Mouse (Mus musculus) E14TG2a.4 (cell line): ENCODE data around the gene Rho.

Source experiments
- H3K27me3 ChIP-seq: 2 replicates; pipeline ENCODE4 v1.6.1; 2014; ENCODE audit warnings: low read length, control low read depth; ENCODE audit not compliant: insufficient read depth
- H3K36me3 ChIP-seq: 2 replicates; pipeline ENCODE4 v1.6.1; 2014; ENCODE audit warnings: low read length, control low read depth; ENCODE audit not compliant: insufficient read depth
- H3K4me1 ChIP-seq: replicated peaks from 2 replicates; pipeline ENCODE4 v1.6.1; 2014; ENCODE audit warnings: low read depth, low read length, control low read depth
- H3K4me3 ChIP-seq: replicated peaks from 2 replicates; pipeline ENCODE4 v1.5.1; 2014; ENCODE audit warnings: mild to moderate bottlenecking, low read length
- H3K9me3 ChIP-seq: 2 replicates; pipeline ENCODE4 v1.6.1; 2014; ENCODE audit warnings: low read length, control low read depth
- CTCF ChIP-seq: conservative IDR thresholded peaks from 2 replicates; pipeline ENCODE4 v1.5.1; 2014; ENCODE audit warnings: low read length
- NANOG ChIP-seq: IDR thresholded peaks from 2 replicates; pipeline ENCODE4 v1.6.1; 2014; ENCODE audit warnings: borderline replicate concordance, low read length, mixed read lengths
- POU5F1 ChIP-seq: IDR thresholded peaks from 2 replicates; pipeline ENCODE4 v1.6.1; 2014; ENCODE audit warnings: low read length, borderline replicate concordance

Rho gene

DNA sequence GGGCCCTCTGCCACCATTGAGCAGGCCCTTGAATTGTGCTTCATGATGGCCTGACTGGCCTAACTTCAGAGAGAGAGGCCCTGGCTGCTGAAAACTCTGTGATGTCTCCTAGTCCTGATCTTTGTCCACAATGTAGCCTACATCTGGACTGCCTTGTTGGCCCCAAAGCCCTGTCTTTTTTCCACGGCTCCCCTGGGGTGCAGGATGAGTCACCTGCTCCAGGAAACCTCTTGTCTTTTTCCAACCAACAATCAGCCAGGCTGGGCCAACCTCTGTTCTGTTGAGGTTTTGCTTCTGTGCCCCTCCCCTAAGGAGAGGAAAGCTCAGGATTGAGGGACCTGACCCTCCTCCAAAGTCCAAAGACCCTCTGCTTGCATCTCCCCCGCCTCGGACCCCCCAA lies 30.2 kb downstream of the Rho start:
- Histone ChIP-seq H3K4me3 (no peak overlapping the region), H3K27me3 (peaks cover 52% of the 10 kb centered on the region), H3K36me3 (no peaks in the 10 kb centered on the region), H3K9me3 (no peaks in the 10 kb centered on the region), H3K4me1 (peaks cover 43% of the 10 kb centered on the region)
- no peak for TF ChIP-seq POU5F1
- no peak for TF ChIP-seq CTCF
- TF ChIP-seq NANOG = no peak

DNA sequence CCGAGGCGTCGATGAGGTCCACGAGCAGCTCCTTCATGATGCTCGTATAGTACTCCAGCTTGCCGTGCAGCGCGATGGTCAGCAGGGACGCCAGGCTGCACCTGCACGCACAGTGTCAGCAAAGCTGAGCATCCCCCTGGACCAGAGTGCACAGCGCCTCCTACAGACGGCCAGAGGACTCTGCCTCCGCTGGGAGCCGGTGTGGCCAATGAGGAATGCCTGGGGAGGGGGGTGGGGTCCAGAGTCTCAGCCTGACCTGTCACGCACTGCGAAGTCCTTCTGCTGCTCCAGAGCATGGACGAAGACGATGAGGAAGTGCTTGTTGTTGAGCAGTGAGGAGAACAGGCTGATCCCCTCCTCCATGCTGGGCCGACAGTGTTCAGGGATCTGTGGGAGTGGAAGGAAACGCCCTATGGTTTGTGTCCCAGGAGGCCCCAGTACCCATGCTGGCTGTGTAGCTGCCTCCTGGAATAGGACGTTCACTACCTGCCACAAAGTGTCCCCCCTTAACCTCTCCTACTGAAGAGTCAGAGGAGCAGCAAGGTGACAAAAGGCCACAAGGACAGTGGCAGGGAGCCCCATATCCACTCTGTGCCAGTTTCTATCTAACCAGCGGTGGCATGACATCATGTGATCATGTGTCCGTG lies 31.0 kb downstream of the Rho start:
- H3K9me3 ChIP-seq = no peaks in the 10 kb centered on the region
- H3K4me1 ChIP-seq = peaks cover 39% of the 10 kb centered on the region
- TF ChIP-seq CTCF (peak; percentile 88), NANOG (no peak), POU5F1 (no peak)
- H3K36me3 ChIP-seq = no peaks in the 10 kb centered on the region
- H3K27me3 ChIP-seq = peaks cover 54% of the 10 kb centered on the region
- H3K4me3 ChIP-seq = no peak overlapping the region

DNA sequence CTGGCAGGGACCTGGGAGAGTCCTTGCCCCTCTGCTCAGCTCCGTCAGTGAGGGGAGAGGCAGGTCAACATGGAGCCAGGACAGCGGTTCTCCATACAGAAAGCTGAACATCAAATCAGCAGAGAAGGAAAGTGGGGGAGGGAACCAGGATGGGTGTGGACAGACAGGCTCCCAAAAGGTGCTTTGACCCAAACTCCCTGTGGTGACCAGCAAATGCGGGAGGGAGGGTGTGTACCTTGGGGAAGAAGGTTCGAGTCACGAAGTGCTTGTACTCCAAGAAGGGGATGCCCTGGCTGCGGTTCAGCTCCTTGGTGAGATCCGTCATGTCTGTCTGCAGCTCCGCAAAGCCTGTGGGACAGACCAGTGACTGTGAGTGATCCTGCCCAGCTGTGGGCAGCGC lies 32.1 kb downstream of the Rho start:
- H3K27me3 ChIP-seq = peaks cover 55% of the 10 kb centered on the region
- TF ChIP-seq POU5F1 (no peak), NANOG (no peak), CTCF (no peak)
- H3K36me3 ChIP-seq = no peaks in the 10 kb centered on the region
- peak overlapping the region; percentile 43 for H3K4me3 ChIP-seq
- peaks cover 31% of the 10 kb centered on the region for H3K4me1 ChIP-seq
- H3K9me3 ChIP-seq = no peaks in the 10 kb centered on the region

DNA sequence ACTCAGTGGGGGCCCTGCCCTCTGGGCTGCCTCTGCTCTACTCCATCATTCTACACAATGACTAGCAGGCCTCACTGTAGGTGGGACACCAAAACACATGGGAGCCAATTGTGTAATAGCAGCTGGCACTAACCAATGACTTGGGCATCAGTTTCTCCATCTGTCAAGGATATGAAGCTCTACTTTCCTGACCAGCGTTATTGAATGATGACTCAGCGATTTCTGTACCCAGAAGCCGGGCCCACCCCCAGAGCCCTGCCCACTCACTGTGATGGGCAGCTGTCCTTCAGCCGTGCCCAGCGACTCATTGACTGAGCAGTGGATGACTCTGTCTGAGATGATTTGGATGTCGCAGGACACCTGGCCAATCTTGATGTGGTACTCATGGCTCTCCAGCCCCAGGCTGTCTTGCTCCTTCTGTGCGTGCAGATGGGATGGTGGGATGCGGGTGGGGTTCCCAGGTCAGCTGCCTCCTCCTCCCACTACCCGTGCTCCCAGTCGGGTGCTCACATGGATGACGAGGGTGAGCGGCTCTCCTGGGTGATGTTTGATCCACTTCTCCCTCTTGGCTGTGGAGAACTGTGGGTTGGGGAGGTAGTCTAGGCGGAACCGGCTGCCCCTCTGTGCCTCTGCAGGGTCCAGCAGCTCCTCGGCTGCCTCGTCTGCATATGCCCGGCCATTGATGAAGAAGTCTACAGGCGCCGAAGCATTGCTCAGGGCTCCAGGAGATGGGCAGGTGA lies 34.8 kb downstream of the Rho start:
- H3K4me3 ChIP-seq = no peak overlapping the region
- peaks cover 44% of the 10 kb centered on the region for H3K27me3 ChIP-seq
- H3K9me3 ChIP-seq = no peaks in the 10 kb centered on the region
- peaks cover 31% of the 10 kb centered on the region for H3K4me1 ChIP-seq
- TF ChIP-seq POU5F1 (no peak), CTCF (no peak), NANOG (no peak)
- no peaks in the 10 kb centered on the region for H3K36me3 ChIP-seq

DNA sequence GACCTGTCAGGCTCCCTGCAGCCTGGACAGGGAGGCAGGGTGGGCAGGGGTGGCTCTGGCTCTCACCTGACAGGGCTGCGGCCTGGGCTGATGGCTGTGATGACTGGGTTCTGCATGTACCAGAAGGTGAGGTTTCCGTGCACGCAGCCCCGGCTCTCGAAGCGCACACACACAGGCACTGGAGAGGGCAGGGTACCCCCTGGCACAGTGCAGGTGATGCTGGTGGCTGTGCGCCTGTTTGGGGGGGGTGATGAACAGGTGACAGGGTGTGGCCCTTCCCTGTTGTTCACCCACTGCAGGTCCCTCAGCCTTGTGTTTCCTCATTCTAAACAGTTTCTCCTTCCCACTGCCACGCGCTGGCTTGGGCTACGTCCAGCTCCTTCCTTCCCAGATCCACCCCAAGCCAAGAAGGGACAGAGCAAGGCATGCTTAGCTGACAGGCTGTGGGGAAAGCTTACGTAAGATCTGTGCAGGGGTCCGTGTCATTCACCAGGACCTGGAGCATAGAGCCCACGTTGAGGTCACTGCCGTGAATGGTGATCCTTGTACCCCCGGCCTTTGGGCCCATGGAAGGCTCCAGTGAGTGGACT lies 35.8 kb downstream of the Rho start:
- TF ChIP-seq POU5F1 = no peak
- no peak for TF ChIP-seq CTCF
- TF ChIP-seq NANOG = no peak
- H3K4me1 ChIP-seq = peaks cover 25% of the 10 kb centered on the region
- no peaks in the 10 kb centered on the region for H3K36me3 ChIP-seq
- H3K27me3 ChIP-seq = peaks cover 37% of the 10 kb centered on the region
- H3K4me3 ChIP-seq = no peak overlapping the region
- H3K9me3 ChIP-seq = no peaks in the 10 kb centered on the region

DNA sequence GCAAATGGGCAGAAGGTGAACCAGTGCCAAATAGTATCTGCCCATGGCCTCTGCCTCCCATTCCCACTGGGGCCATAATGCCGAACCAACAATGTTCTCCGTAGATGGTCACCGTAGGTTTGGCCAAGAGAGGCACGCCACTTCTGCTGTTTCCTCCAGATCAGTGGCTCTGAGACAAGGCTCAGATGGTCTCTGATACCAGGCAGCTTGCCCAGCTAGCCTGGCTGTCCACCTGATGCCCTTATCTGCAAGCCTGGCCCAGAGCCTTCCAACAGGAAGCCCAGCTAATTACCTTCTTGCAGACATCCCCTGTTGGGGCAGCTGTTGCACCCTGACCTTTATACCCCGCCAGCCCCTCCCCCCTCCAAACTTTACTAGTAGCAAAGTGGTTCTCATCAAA lies 36.5 kb downstream of the Rho start:
- no peaks in the 10 kb centered on the region for H3K9me3 ChIP-seq
- H3K27me3 ChIP-seq = peaks cover 32% of the 10 kb centered on the region
- H3K4me3 ChIP-seq = no peak overlapping the region
- H3K4me1 ChIP-seq = peaks cover 25% of the 10 kb centered on the region
- no peaks in the 10 kb centered on the region for H3K36me3 ChIP-seq
- no peak for TF ChIP-seq NANOG

DNA sequence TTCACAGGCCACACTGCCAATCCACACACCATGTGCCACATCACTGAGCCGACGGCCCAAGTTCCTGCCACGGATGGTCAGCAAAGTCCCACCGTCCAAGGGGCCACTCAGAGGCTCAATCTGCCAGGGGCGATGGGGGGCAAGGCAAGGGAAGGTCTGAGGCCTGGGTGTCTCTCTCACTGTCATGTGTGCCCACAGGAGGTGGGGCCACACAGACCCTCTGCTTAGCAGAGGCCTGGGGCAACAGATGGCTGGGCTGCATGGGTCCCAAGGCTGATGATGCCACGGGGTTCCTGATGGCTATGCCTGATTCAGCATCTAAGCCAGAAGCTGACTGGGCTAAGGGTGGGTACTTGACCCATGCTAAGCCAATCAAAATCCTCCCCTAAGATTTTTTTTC lies 37.2 kb downstream of the Rho start:
- no peaks in the 10 kb centered on the region for H3K36me3 ChIP-seq
- peaks cover 20% of the 10 kb centered on the region for H3K4me1 ChIP-seq
- H3K9me3 ChIP-seq = no peaks in the 10 kb centered on the region
- no peak overlapping the region for H3K4me3 ChIP-seq
- peaks cover 31% of the 10 kb centered on the region for H3K27me3 ChIP-seq
- TF ChIP-seq POU5F1 (no peak), NANOG (no peak), CTCF (no peak)

DNA sequence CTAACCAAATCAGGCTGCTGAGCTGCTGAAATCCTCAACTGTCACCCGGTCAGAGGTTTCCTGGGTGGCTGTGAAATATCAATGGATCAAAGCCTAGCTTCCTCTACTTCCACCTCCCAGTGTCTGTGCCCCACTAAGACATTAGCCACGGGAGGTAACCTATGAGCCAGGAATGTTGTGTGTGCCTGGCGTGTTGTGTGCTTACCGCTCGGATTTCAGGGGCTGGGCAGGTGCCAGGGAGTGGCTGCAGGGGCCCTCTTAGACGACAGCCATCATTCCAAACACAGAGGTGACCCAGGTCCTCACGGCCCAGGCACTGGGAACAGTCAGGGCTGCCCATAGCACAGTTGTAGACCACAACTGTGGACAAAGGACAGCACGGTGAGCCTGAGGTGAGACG lies 37.6 kb downstream of the Rho start:
- Histone ChIP-seq H3K4me3 (no peak overlapping the region), H3K4me1 (peaks cover 16% of the 10 kb centered on the region), H3K9me3 (no peaks in the 10 kb centered on the region), H3K36me3 (no peaks in the 10 kb centered on the region), H3K27me3 (peaks cover 31% of the 10 kb centered on the region)
- TF ChIP-seq NANOG = no peak
- TF ChIP-seq POU5F1 = no peak
- TF ChIP-seq CTCF = no peak
